Comparison of ENCODE assay signal across 8 mouse cellular contexts in genomic region chr11:69411073-69411535, GRCm38 (mm10). TPM values are rescaled to one million over a fixed set of nuclear protein-coding genes. Genes with fewer than 3 reads are reported as not detected.
A peak's percentile ranks its signal among the peaks of the same experiment; 100 is the strongest.
DNase-seq lines count a peak whose midpoint lies in the region; ATAC-seq lines count a peak whose summit lies in the region.

No protein-coding gene starts in this region.

- H3K9me3 ChIP-seq in forebrain, embryonic 11.5 days (ENCODE audit: control insufficient read depth, low read length) = no peaks in the 10 kb centered on the region
- no peaks in the 10 kb centered on the region for H3K9me3 ChIP-seq in heart, embryonic 16.5 days (replicated peaks; ENCODE audit: control insufficient read depth, low read length)
- no peaks in the 10 kb centered on the region for H3K9me3 ChIP-seq in liver, embryonic 16.5 days (replicated peaks; ENCODE audit: control insufficient read depth, low read length)
- no peaks in the 10 kb centered on the region for H3K9me3 ChIP-seq in neural tube, embryonic 14.5 days (ENCODE audit: control insufficient read depth, low read length)

- peak overlapping the region; percentile 89 for H3K9ac ChIP-seq in forebrain, embryonic 11.5 days (ENCODE audit: low read length)
- H3K9ac ChIP-seq in heart, embryonic 16.5 days (ENCODE audit: low read length) = peak overlapping the region; percentile 91
- peak overlapping the region; percentile 75 for H3K9ac ChIP-seq in liver, embryonic 16.5 days (ENCODE audit: low read depth, low read length)
- H3K9ac ChIP-seq in neural tube, embryonic 14.5 days (replicated peaks; ENCODE audit: low read depth, low read length) = peak overlapping the region; percentile 87

- no peaks in the 10 kb centered on the region for H3K27me3 ChIP-seq in forebrain, embryonic 11.5 days (ENCODE audit: control insufficient read depth, insufficient read depth, low read length)
- no peaks in the 10 kb centered on the region for H3K27me3 ChIP-seq in heart, embryonic 16.5 days (ENCODE audit: control insufficient read depth, insufficient read depth, low read length)
- H3K27me3 ChIP-seq in liver, embryonic 16.5 days (ENCODE audit: control insufficient read depth, insufficient read depth, low read depth, low read length) = 0 out of 2 replicates have a peak, but pooled peaks cover 6% of the 10 kb centered on the region
- H3K27me3 ChIP-seq in neural tube, embryonic 14.5 days (ENCODE audit: control insufficient read depth, insufficient read depth, low read length) = no peaks in the 10 kb centered on the region

- under 1% methylated on average over 26 of the region's 26 CpGs for whole genome bisulfite sequencing in forebrain, embryonic 11.5 days
- WGBS in heart, embryonic 16.5 days = under 1% methylated on average over 26 of the region's 26 CpGs
- WGBS in liver, embryonic 16.5 days (ENCODE audit: insufficient replicate concordance) = 0% methylated on average over 26 of the region's 26 CpGs
- WGBS in neural tube, embryonic 14.5 days = 0% methylated on average over 26 of the region's 26 CpGs

- peak overlapping the region; percentile 99 for H3K4me2 ChIP-seq in forebrain, embryonic 11.5 days (ENCODE audit: low read depth, low read length, severe bottlenecking)
- H3K4me2 ChIP-seq in heart, embryonic 16.5 days (ENCODE audit: low read depth, low read length) = peak overlapping the region; percentile 98
- H3K4me2 ChIP-seq in liver, embryonic 16.5 days (ENCODE audit: low read depth, low read length) = peak overlapping the region; percentile 100
- peak overlapping the region; percentile 99 for H3K4me2 ChIP-seq in neural tube, embryonic 14.5 days (ENCODE audit: low read depth, low read length)

- peak overlapping the region; percentile 81 for H3K4me3 ChIP-seq in forebrain, embryonic 11.5 days (ENCODE audit: low read depth, low read length)
- peak overlapping the region; percentile 68 for H3K4me3 ChIP-seq in heart, embryonic 16.5 days (ENCODE audit: low read length)
- H3K4me3 ChIP-seq in liver, embryonic 16.5 days (ENCODE audit: low read depth, low read length) = peak overlapping the region; percentile 86
- H3K4me3 ChIP-seq in neural tube, embryonic 14.5 days (ENCODE audit: low read depth, low read length) = peak overlapping the region; percentile 83

- ATAC-seq in forebrain, embryonic 11.5 days (replicated peaks; ENCODE audit: low FRiP score) = peak; percentile 42
- peak; percentile 63 for ATAC-seq in heart, embryonic 16.5 days (replicated peaks; ENCODE audit: extremely low read depth, insufficient read depth, low FRiP score)
- ATAC-seq in liver, embryonic 16.5 days (ENCODE audit: low read depth) = peak; percentile 42
- ATAC-seq in neural tube, embryonic 14.5 days (ENCODE audit: low read depth) = peak; percentile 41

- DNase-seq in CD4-positive helper T cell, adult 2 months (ENCODE audit: low read depth, low spot score) = peak; percentile 86
- DNase-seq in c-Kit-positive CD71-positive TER-119-negative erythroid progenitor cells, embryonic 14.5 days (ENCODE audit: low read depth) = peak; percentile 97
- DNase-seq in forebrain, embryonic 11.5 days (ENCODE audit: low spot score) = peak; percentile 98
- peak; percentile 98 to 99 for DNase-seq in kidney, postnatal 36 days
- DNase-seq in testis, postnatal 10 days (ENCODE audit: low spot score) = peak; percentile 99

- H3K36me3 ChIP-seq in forebrain, embryonic 11.5 days (ENCODE audit: control insufficient read depth, insufficient read depth, low read length) = peaks cover 15% of the 10 kb centered on the region; the same call in 1 of the 2 replicates
- peaks cover 21% of the 10 kb centered on the region for H3K36me3 ChIP-seq in heart, embryonic 16.5 days (ENCODE audit: control insufficient read depth, insufficient read depth)
- peaks cover 5% of the 10 kb centered on the region; the same call in 1 of the 2 replicates for H3K36me3 ChIP-seq in liver, embryonic 16.5 days (ENCODE audit: control insufficient read depth, insufficient read depth)
- peaks cover 27% of the 10 kb centered on the region for H3K36me3 ChIP-seq in neural tube, embryonic 14.5 days (ENCODE audit: control insufficient read depth, insufficient read depth, low read length)

- peaks cover 37% of the 10 kb centered on the region for H3K4me1 ChIP-seq in forebrain, embryonic 11.5 days (replicated peaks; ENCODE audit: control insufficient read depth, insufficient read depth, low read length)
- H3K4me1 ChIP-seq in heart, embryonic 16.5 days (ENCODE audit: control insufficient read depth, insufficient read depth, low read length) = peaks cover 42% of the 10 kb centered on the region
- H3K4me1 ChIP-seq in liver, embryonic 16.5 days (ENCODE audit: control insufficient read depth, low read depth, low read length) = peaks cover 54% of the 10 kb centered on the region
- peaks cover 45% of the 10 kb centered on the region for H3K4me1 ChIP-seq in neural tube, embryonic 14.5 days (ENCODE audit: control insufficient read depth, insufficient read depth, low read length)

- H3K27ac ChIP-seq in forebrain, embryonic 11.5 days (ENCODE audit: low read depth, low read length) = peak overlapping the region; percentile 98
- peak overlapping the region; percentile 98 for H3K27ac ChIP-seq in heart, embryonic 16.5 days (ENCODE audit: low read length)
- H3K27ac ChIP-seq in liver, embryonic 16.5 days (ENCODE audit: low read length) = peak overlapping the region; percentile 90
- H3K27ac ChIP-seq in neural tube, embryonic 14.5 days (ENCODE audit: low read depth, low read length) = peak overlapping the region; percentile 91

RNA-seq across cellular contexts. Expression of gene Kdm6b, which starts 2.4 kb away (rescaled TPM):
- 40.9 and 41.0 TPM in 2 replicates for polyA plus RNA-seq in forebrain, embryonic 11.5 days (2014; fragmentation: Nextera tagmentation; extraction: Ambion mirVana)
- polyA plus RNA-seq in heart, embryonic 16.5 days (2015; fragmentation: Nextera tagmentation; extraction: Ambion mirVana) = 17.3 and 18.2 TPM in 2 replicates
- 4.1 and 4.3 TPM in 2 replicates for polyA plus RNA-seq in liver, embryonic 16.5 days (2015; fragmentation: Nextera tagmentation; extraction: Ambion mirVana)
- polyA plus RNA-seq in neural tube, embryonic 14.5 days (2014; fragmentation: Nextera tagmentation; extraction: Ambion mirVana) = 36.1 and 37.5 TPM in 2 replicates

RNA-seq across cellular contexts. Expression of gene Tmem88, which starts 13.1 kb away (rescaled TPM):
- polyA plus RNA-seq in forebrain, embryonic 11.5 days (2014; fragmentation: Nextera tagmentation; extraction: Ambion mirVana) = 15.6 and 18.5 TPM in 2 replicates
- 39.6 and 45.2 TPM in 2 replicates for polyA plus RNA-seq in heart, embryonic 16.5 days (2015; fragmentation: Nextera tagmentation; extraction: Ambion mirVana)
- 7.1 and 7.8 TPM in 2 replicates for polyA plus RNA-seq in liver, embryonic 16.5 days (2015; fragmentation: Nextera tagmentation; extraction: Ambion mirVana)
- polyA plus RNA-seq in neural tube, embryonic 14.5 days (2014; fragmentation: Nextera tagmentation; extraction: Ambion mirVana) = 2.3 and 5.3 TPM in 2 replicates

RNA-seq across cellular contexts. Expression of gene Cyb5d1, which starts 15.7 kb away (rescaled TPM):
- 43.7 and 44.4 TPM in 2 replicates for polyA plus RNA-seq in forebrain, embryonic 11.5 days (2014; fragmentation: Nextera tagmentation; extraction: Ambion mirVana)
- polyA plus RNA-seq in heart, embryonic 16.5 days (2015; fragmentation: Nextera tagmentation; extraction: Ambion mirVana) = 25.4 and 27.6 TPM in 2 replicates
- polyA plus RNA-seq in liver, embryonic 16.5 days (2015; fragmentation: Nextera tagmentation; extraction: Ambion mirVana) = 9.5 and 9.9 TPM in 2 replicates
- 21.3 and 29.9 TPM in 2 replicates for polyA plus RNA-seq in neural tube, embryonic 14.5 days (2014; fragmentation: Nextera tagmentation; extraction: Ambion mirVana)

RNA-seq across cellular contexts. Expression of gene Naa38, which starts 15.8 kb away (rescaled TPM):
- polyA plus RNA-seq in forebrain, embryonic 11.5 days (2014; fragmentation: Nextera tagmentation; extraction: Ambion mirVana) = 105 and 109 TPM in 2 replicates
- polyA plus RNA-seq in heart, embryonic 16.5 days (2015; fragmentation: Nextera tagmentation; extraction: Ambion mirVana) = 134 and 135 TPM in 2 replicates
- polyA plus RNA-seq in liver, embryonic 16.5 days (2015; fragmentation: Nextera tagmentation; extraction: Ambion mirVana) = 73.4 and 76.8 TPM in 2 replicates
- polyA plus RNA-seq in neural tube, embryonic 14.5 days (2014; fragmentation: Nextera tagmentation; extraction: Ambion mirVana) = 112 and 132 TPM in 2 replicates

RNA-seq across cellular contexts. Expression of gene Chd3, which starts 41.9 kb away (rescaled TPM):
- 53.0 and 61.4 TPM in 2 replicates for polyA plus RNA-seq in forebrain, embryonic 11.5 days (2014; fragmentation: Nextera tagmentation; extraction: Ambion mirVana)
- polyA plus RNA-seq in heart, embryonic 16.5 days (2015; fragmentation: Nextera tagmentation; extraction: Ambion mirVana) = 13.3 and 19.8 TPM in 2 replicates
- 5.0 and 5.7 TPM in 2 replicates for polyA plus RNA-seq in liver, embryonic 16.5 days (2015; fragmentation: Nextera tagmentation; extraction: Ambion mirVana)
- polyA plus RNA-seq in neural tube, embryonic 14.5 days (2014; fragmentation: Nextera tagmentation; extraction: Ambion mirVana) = 86.0 and 89.6 TPM in 2 replicates

Comparison
In these comparisons a context has a peak if more than half of its experiments do, and no peak if none do; other contexts are left out.
1. Peak in every context shown above with its lines: DNase-seq, ATAC-seq, H3K4me3 ChIP-seq and H3K27ac ChIP-seq.